Mouse (Mus musculus) lung, postnatal 14 days (tissue): ENCODE data around the gene Igf1r.
A peak's percentile ranks its signal among the peaks of the same experiment; 100 is the strongest.

ENCODE experiments used
- DNase-seq: peaks from one replicate; pipeline ENCODE4 v3.0.0; 2021

The Igf1r gene

GRCm38 (mm10) chr7:67952777-67953700, at the start of gene Igf1r:
Igf1r (plus strand) TSS chr7:67952827.
- DNase-seq: peak; percentile 40

- DNase-seq: no peak
Measured at GRCm38 (mm10) chr7:67906358-67906757, 46.3 kb upstream of the Igf1r start.

DNA sequence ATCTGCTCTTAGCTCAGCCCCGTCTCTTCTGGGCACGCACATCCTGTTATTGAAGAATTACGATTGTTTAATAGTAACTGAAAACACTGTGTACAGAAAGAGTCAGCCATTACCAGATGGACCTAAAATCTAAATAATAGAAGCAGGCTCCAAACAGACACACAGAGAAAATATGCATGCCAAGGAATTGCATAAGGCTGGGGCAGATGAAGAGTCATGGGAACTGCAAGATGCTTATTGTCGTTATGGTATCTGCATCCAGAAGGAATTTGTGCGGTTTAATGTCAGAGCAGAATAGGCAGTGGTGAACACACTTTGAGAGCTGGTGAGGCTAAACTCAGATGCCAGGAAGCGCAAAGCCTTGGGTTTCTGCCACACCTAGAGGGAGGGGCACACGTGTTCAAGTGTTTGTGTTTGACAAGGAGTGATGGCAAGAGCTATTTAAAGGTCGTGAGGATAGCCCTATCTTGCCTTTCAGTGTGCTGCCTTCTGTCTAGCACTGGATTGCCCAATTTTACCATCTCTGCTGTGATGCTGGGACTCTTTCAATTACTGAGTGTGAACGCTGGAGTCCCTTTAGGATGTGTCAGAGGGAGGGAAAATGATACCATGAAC, 44.7 kb upstream of the Igf1r start:
- no peak for DNase-seq

DNA sequence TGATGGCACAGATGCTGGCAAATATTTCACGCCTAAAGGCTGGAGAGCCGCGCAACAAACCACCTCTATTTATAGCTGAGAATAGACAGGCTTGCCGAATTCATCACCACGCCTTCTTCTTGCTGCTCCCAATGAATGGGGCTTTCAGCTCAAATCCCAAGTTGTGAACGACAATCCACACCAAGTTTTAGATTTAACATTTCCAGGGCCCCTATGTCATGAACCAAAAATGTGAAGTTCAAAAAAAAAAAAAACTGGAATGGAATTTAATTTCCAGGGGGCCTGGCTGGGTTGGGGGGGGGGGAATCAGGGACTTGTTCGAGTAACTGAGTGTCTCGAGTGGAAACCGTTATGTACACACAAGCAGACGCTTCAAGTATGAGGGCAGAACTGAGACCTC, 42.1 kb upstream of the Igf1r start:
- no peak for DNase-seq

DNA sequence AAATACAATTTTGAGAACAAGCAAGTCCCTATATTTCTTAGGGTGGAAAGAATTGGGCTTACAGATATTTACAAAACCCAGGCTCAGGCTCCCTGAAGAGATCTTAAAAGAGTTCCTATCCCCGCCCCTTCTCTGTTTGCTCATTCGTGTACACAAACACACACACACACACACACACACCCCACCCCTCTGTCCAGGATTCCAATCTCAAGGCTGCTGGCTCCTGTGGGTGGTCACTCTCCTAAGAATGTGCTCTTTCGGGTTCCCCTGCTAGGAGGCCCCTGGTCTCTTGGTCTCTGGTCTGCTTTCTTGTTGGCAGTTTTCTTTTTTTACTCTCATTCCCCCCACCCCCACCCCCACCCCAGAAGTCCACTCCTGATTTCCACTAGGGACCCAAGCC, 41.7 kb upstream of the Igf1r start:
- DNase-seq: peak; percentile 21

DNA sequence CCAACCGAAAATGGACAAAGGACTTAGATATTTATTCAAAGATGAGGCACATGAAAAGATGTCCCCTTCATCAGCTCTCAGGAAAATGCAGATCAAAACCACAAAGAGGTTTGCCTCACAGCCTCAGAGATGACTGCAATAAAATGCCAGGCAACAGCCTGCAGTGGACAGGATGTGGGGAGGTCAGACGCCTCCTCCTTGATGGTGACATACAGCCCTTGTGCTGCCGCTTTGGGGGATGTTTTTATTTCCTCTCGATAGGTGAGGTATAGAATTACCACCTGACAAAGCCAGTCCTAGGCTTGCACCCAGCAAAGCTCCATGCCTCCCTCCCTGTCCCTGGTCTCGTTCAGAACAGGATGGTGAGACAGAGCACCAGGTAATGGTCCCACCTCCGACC, 40.8 kb upstream of the Igf1r start:
- DNase-seq: no peak

DNA sequence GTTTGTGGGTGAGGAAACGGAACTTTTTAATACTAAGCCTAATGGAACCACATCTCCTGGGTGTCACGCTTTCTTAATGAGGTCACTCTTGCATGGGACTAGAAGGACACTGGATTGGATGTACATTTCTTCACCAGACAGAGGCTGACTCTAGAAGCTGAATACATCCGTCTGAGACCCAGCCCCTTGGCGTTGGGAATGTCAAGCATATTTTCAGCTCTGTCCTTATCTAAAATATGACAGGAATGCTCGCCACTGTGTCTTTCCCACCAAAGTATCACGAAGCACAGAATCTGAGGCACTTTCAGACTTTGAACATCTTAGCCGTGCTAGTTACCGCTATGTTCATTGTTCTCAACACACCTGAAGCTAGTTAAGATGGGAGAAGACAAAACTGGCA, 35.7 kb upstream of the Igf1r start:
- no peak for DNase-seq

DNA sequence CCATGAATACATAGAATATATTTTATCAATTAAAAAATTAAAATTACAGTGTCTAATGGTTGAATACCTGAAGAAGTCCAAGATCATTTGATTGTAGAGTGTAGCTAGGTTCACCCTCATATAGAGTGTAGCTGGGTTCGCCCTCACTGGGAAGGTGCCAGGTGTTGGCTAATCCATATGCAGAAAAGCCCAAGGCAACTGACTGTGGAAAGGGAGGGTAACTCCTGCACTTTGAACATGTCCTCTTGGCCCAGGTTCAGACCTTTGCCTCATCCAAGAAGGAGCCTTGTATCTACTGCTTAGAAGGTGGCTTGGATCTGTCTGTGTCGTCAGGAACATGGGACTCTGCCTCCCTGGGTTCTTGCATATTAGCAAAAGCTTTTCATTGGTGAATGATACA, 34.9 kb upstream of the Igf1r start:
- DNase-seq: no peak

DNA sequence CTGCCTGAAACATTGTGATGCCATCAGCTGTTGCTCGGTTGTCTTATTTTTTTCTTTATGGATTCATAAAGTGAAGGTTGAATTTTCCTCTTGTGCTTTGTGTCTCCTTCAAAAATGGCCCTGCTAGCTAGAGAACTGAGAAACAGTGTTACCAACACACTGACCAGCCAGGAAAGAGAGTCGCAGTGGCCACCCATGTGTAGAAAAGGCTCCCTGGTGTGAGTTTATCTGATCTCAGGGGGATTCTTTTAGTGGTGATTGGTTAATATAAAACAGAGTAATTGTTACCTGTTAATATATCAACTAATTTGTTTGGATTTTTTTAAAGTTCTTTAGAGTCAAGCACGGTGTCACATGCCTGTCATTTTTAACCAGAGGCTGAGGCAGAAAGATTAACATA, 33.2 kb upstream of the Igf1r start:
- DNase-seq: no peak

DNA sequence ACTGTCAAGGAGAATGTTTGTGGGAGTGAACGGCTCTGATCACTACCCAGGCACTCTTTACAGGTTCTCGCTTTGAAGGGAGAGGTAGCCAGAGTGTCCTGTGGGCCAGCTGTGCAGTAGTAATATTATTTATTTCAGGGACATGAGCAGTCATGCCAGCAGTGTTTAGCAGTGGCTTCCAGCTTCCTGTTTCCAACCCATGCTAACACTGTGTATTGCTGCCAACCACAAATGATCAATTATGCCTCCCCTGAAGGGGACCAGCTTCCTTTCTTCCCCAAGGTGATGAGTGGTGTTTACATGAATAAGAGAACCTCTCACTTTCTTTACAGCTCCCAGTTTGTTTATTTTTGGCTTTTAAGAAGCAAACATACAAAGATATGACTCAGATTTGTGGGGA, 28.4 kb upstream of the Igf1r start:
- no peak for DNase-seq

- DNase-seq: no peak
Measured at GRCm38 (mm10) chr7:67930132-67930531, 22.5 kb upstream of the Igf1r start.

DNA sequence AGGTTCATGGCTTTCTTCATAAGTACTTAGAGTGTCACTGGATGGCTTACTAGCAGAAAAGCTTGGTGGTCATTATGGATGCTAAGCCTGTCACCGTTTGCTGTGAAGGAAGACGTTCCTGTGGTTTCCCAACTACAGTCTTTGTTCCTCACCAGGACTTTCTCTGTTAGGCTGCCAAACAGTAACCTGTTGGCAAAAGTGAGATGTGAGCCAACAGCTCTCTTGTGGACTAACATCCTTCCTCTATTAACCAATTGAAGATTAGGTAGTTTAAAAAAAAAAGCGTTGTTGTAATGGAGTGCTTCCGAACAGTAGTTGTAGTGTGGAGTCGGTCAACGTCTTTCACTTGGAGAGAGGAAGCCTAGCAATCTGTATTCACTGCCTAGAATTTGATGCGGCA, 15.8 kb upstream of the Igf1r start:
- DNase-seq: no peak

- no peak for DNase-seq
Measured at GRCm38 (mm10) chr7:67943805-67944204, 8.8 kb upstream of the Igf1r start.

DNA sequence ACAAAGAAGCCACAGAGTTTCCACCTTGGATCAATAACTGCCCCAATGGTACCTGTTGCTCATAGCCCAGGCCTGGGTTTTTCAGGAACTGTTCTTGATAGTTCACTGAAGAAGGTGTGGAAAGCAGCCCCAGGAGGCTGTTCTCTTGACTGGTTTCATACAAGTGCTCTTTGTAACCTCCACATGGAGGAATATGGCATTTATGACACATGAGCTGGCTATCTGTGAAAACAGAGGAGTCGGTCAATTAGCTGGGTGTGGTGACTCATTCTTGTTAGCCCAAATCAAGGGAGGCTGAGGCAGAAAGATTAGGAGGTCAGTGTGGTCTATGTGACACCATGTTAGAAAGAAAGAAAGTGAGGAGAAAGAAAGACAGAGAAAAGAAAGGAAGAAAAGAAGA, 5.7 kb upstream of the Igf1r start:
- DNase-seq: no peak

DNA sequence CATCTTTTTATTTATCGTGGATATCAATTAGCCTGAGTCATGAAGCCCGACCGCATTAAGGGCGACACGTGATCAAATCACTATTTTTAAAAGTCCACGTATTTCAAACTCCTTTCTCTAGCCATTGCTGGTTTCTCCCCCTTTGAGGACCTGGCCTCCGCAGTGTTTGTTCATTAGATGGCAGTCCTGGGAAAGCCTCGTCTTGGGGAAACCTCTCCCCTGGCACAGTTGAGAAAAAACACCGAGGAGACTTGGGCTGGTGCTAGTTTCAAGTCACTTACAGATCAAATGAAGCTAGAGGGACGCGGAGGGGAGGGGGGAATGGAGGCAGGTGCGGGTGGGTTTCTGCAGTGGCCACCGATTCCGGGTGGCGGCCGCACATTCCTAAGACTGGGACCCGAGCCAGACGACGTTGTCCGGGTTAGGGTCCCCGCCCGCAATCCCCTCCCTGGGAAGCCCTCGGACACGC, 2.2 kb upstream of the Igf1r start:
- no peak for DNase-seq

- peak; percentile 84 for DNase-seq
Measured at GRCm38 (mm10) chr7:67950815-67951531, 1.7 kb upstream of the Igf1r start.

- peak; percentile 94 for DNase-seq
Measured at GRCm38 (mm10) chr7:67951532-67952035, 1.0 kb upstream of the Igf1r start.

DNA sequence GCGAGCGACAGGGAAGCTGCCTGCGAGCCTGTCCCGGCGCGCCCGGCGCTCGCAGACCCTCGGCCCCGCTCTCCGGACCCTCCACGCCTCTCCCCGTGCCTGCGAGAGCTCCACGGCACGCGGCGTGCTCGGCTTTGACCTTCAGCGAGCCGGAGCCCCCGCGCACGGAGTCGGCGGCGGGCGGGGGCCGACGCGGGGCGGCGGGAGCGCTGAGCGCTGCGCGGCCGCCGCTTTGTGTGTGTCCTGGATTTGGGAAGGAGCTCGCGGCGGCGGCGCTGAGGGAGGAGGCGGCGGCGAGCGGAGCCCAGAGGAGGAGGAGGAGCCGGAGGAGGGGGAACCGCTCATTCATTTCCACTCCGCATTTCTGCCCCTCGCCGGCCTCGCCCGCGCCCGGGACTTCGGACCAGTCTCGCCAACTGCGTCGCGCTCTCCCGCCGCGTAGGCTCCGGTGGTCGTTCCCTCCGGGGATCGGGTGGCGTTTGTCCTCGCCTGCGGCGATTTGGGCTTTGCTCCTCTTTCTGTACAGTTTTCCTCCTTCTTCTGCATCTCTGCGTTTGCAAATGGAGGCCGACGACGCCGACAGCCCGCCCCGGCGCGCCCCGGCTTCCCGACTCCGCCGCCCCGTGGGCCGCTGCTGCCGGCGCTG, 468 bp upstream of the Igf1r start:
- peak; percentile 81 for DNase-seq

GRCm38 (mm10) chr7:67953764-67954242, 1.2 kb downstream of the Igf1r start:
- peak; percentile 17 for DNase-seq

DNA sequence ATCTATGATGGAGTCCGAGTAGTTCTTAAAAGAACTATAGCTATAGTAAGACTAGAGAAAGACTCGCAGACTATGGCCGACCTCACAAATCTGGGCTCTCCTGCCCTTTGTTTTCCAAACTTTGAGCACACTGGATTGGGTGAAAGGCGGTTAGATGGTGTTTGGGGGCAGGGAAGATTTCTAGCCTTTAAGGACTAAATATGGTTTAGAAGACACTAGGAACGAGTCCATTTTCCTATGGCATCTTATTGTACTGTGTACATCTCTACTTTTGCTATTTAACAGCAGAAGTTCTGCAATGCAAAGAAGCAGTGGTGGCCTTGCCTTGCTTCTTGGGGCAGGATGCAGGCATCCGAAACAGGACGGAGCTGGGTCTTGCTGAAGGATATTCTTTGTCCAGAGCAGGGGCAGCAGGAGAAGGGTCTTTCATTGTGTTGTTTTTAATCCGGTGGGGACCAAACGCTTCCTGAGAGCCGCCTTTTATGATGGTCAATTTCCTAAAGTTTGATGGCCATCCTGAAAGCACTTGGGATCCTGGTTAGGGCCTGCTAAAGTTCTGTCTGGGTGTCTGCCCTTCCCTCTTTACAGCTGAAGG, 2.1 kb downstream of the Igf1r start:
- no peak for DNase-seq

- no peak for DNase-seq
Measured at GRCm38 (mm10) chr7:67955276-67955675, 2.6 kb downstream of the Igf1r start.

GRCm38 (mm10) chr7:67957376-67957775, 4.7 kb downstream of the Igf1r start:
- DNase-seq: no peak
